Mouse (Mus musculus) embryonic facial prominence, embryonic 13.5 days (tissue): ENCODE data around the gene Zfp536. TPM values are rescaled to one million over a fixed set of nuclear protein-coding genes. Genes with fewer than 3 reads are reported as not detected.
"Not testable (repeated sequence)": the region's sequence is repeated elsewhere in the genome, so short reads cannot be mapped to it uniquely, and the experiment has no call there.

Experiments
- ATAC-seq: fragments of 200-750 bp; cut with Nextera tagmentation; 2 replicates; pipeline ENCODE4 v1.8.0; 2017; ENCODE audit warnings: low read depth; ENCODE audit not compliant: insufficient number of reproducible peaks, insufficient read depth, low FRiP score, low TSS enrichment
- H3K27ac ChIP-seq: fragments of 300-500 bp; sonication (generic); 2 replicates; pipeline ENCODE4 v1.5.1; 2015; ENCODE audit warnings: moderate library complexity, mild to moderate bottlenecking, inconsistent platforms
- H3K27me3 ChIP-seq: fragments of 300-500 bp; sonication (generic); 2 replicates; pipeline ENCODE4 v1.6.1; 2015; ENCODE audit warnings: mild to moderate bottlenecking, inconsistent platforms
- H3K36me3 ChIP-seq: fragments of 300-500 bp; sonication (generic); 2 replicates; pipeline ENCODE4 v1.6.1; 2015; ENCODE audit warnings: mild to moderate bottlenecking, inconsistent platforms
- H3K4me1 ChIP-seq: fragments of 300-500 bp; sonication (generic); 2 replicates; pipeline ENCODE4 v1.6.1; 2015; ENCODE audit warnings: inconsistent platforms
- H3K4me2 ChIP-seq: fragments of 300-500 bp; sonication (generic); 2 replicates; pipeline ENCODE4 v1.6.1; 2015; ENCODE audit warnings: moderate library complexity, mild to moderate bottlenecking, inconsistent platforms
- H3K4me3 ChIP-seq: fragments of 300-500 bp; sonication (generic); 2 replicates; pipeline ENCODE4 v1.5.1; 2015; ENCODE audit warnings: mild to moderate bottlenecking, inconsistent platforms
- H3K9ac ChIP-seq: fragments of 300-500 bp; sonication (generic); 2 replicates; pipeline ENCODE4 v1.6.1; 2015; ENCODE audit warnings: mild to moderate bottlenecking, inconsistent platforms
- H3K9me3 ChIP-seq: fragments of 300-500 bp; sonication (generic); 2 replicates; pipeline ENCODE4 v1.6.1; 2016; ENCODE audit warnings: inconsistent platforms
- WGBS: fragments of 180-500 bp; shearing (Covaris S2); methylation state at CpG from one replicate; pipeline ENCODE4 v1.1.7; 2015; ENCODE audit warnings: mixed read lengths; 5-methylcytosine and 5-hydroxymethylcytosine counted together
- polyA plus RNA-seq: library from polyadenylated mRNA; unstranded; fragments of >200 nt; fragmentation: Nextera tagmentation; extraction: Ambion mirVana; gene quantifications from 2 replicates; pipeline ENCODE4 v1.2.1, GENCODE M21; 2015

Gene Zfp536
- polyA plus RNA-seq, 1 experiment from 2014 or later, result 7.1 TPM

- Histone ChIP-seq H3K4me2 (peak overlapping the region; percentile 82), H3K27me3 (peaks cover 39% of the 10 kb centered on the region), H3K9ac (peak overlapping the region; percentile 60), H3K4me1 (peaks cover 7% of the 10 kb centered on the region), H3K4me3 (peak overlapping the region; percentile 53), H3K9me3 (no peaks in the 10 kb centered on the region), H3K27ac (no peak overlapping the region), H3K36me3 (no peaks in the 10 kb centered on the region)
- 2% methylated on average over 20 of the region's 20 CpGs for WGBS
- ATAC-seq, result 0 out of 2 replicates have a peak, but pooled peaks have one; percentile 33
Observed at GRCm38 (mm10) chr7:37624759-37625340, 148.6 kb downstream of the Zfp536 start.

GRCm38 (mm10) chr7:37623903-37624758, 149.3 kb downstream of the Zfp536 start:
- peak overlapping the region; percentile 82 for H3K4me2 ChIP-seq
- peaks cover 5% of the 10 kb centered on the region for H3K4me1 ChIP-seq
- H3K36me3 ChIP-seq, result no peaks in the 10 kb centered on the region
- 3% methylated on average over 62 of the region's 62 CpGs for WGBS
- H3K4me3 ChIP-seq, result peak overlapping the region; percentile 53
- no peak overlapping the region for H3K27ac ChIP-seq
- H3K27me3 ChIP-seq, result peaks cover 39% of the 10 kb centered on the region
- ATAC-seq, result 0 out of 2 replicates have a peak, but pooled peaks have one; percentile 33
- H3K9ac ChIP-seq, result peak overlapping the region; percentile 60
- H3K9me3 ChIP-seq, result no peaks in the 10 kb centered on the region

GRCm38 (mm10) chr7:37619254-37619653, 154.2 kb downstream of the Zfp536 start:
- Histone ChIP-seq H3K27ac (no peak overlapping the region), H3K9me3 (no peaks in the 10 kb centered on the region), H3K4me1 (no peaks in the 10 kb centered on the region), H3K4me3 (no peak overlapping the region), H3K36me3 (no peaks in the 10 kb centered on the region), H3K9ac (no peak overlapping the region), H3K4me2 (no peak overlapping the region), H3K27me3 (peaks cover 20% of the 10 kb centered on the region)
- ATAC-seq, result no peak
- 61% methylated on average over 7 of the region's 7 CpGs for WGBS

GRCm38 (mm10) chr7:37617880-37618279, 155.6 kb downstream of the Zfp536 start:
- Histone ChIP-seq H3K36me3 (no peaks in the 10 kb centered on the region), H3K9ac (no peak overlapping the region), H3K9me3 (no peaks in the 10 kb centered on the region), H3K4me3 (no peak overlapping the region), H3K27me3 (peaks cover 6% of the 10 kb centered on the region), H3K27ac (no peak overlapping the region), H3K4me2 (no peak overlapping the region), H3K4me1 (no peaks in the 10 kb centered on the region)
- 82% methylated on average over 2 of the region's 2 CpGs for WGBS
- no peak for ATAC-seq

- no peak overlapping the region for H3K4me3 ChIP-seq
- no peak overlapping the region for H3K4me2 ChIP-seq
- H3K36me3 ChIP-seq, result no peaks in the 10 kb centered on the region
- ATAC-seq, result peak; percentile 37; the same call in 1 of the 2 replicates
- 48% methylated on average over 4 of the region's 4 CpGs for WGBS
- H3K27me3 ChIP-seq, result no peaks in the 10 kb centered on the region
- no peak overlapping the region for H3K9ac ChIP-seq
- H3K27ac ChIP-seq, result no peak overlapping the region
- no peaks in the 10 kb centered on the region for H3K9me3 ChIP-seq
- H3K4me1 ChIP-seq, result no peaks in the 10 kb centered on the region
Observed at GRCm38 (mm10) chr7:37615932-37616331, 157.5 kb downstream of the Zfp536 start.

- Histone ChIP-seq H3K27me3 (no peaks in the 10 kb centered on the region), H3K4me1 (no peaks in the 10 kb centered on the region), H3K9me3 (no peaks in the 10 kb centered on the region), H3K36me3 (no peaks in the 10 kb centered on the region), H3K27ac (no peak overlapping the region), H3K4me2 (no peak overlapping the region), H3K9ac (no peak overlapping the region), H3K4me3 (no peak overlapping the region)
- 83% methylated on average over 10 of the region's 10 CpGs for WGBS
- no peak for ATAC-seq
Observed at GRCm38 (mm10) chr7:37614381-37614780, 159.1 kb downstream of the Zfp536 start.

GRCm38 (mm10) chr7:37608556-37608955, 164.9 kb downstream of the Zfp536 start:
- H3K27ac ChIP-seq, result no peak overlapping the region
- no peaks in the 10 kb centered on the region for H3K36me3 ChIP-seq
- 92% methylated on average over 14 of the region's 14 CpGs for WGBS
- H3K9me3 ChIP-seq, result no peaks in the 10 kb centered on the region
- no peak overlapping the region for H3K9ac ChIP-seq
- no peak overlapping the region for H3K4me2 ChIP-seq
- H3K4me3 ChIP-seq, result no peak overlapping the region
- ATAC-seq, result no peak
- H3K4me1 ChIP-seq, result no peaks in the 10 kb centered on the region
- no peaks in the 10 kb centered on the region for H3K27me3 ChIP-seq

GRCm38 (mm10) chr7:37607906-37608305, 165.5 kb downstream of the Zfp536 start:
- no peak for ATAC-seq
- Histone ChIP-seq H3K27me3 (no peaks in the 10 kb centered on the region; the same call in 1 of the 2 replicates), H3K27ac (no peak overlapping the region), H3K9ac (no peak overlapping the region), H3K36me3 (no peaks in the 10 kb centered on the region), H3K4me3 (no peak overlapping the region), H3K4me2 (no peak overlapping the region), H3K9me3 (no peaks in the 10 kb centered on the region), H3K4me1 (no peaks in the 10 kb centered on the region)
- 86% methylated on average over 6 of the region's 6 CpGs for WGBS

- no peak for ATAC-seq
- whole genome bisulfite sequencing, result 82% methylated on average over 5 of the region's 5 CpGs
- Histone ChIP-seq H3K36me3 (no peaks in the 10 kb centered on the region), H3K4me2 (no peak overlapping the region), H3K27me3 (no peaks in the 10 kb centered on the region; the same call in 1 of the 2 replicates), H3K9ac (no peak overlapping the region), H3K27ac (no peak overlapping the region), H3K4me1 (no peaks in the 10 kb centered on the region), H3K9me3 (no peaks in the 10 kb centered on the region), H3K4me3 (no peak overlapping the region)
Observed at GRCm38 (mm10) chr7:37606472-37606871, 167.0 kb downstream of the Zfp536 start.

GRCm38 (mm10) chr7:37603525-37603909, 169.9 kb downstream of the Zfp536 start:
- ATAC-seq, result not testable (repeated sequence)

GRCm38 (mm10) chr7:37602871-37603524, 170.4 kb downstream of the Zfp536 start:
- no peak for ATAC-seq
- Histone ChIP-seq H3K4me2 (no peak overlapping the region), H3K4me1 (0 out of 2 replicates have a peak, but pooled peaks cover 3% of the 10 kb centered on the region), H3K9me3 (no peaks in the 10 kb centered on the region), H3K27ac (no peak overlapping the region), H3K36me3 (no peaks in the 10 kb centered on the region), H3K9ac (no peak overlapping the region), H3K4me3 (no peak overlapping the region), H3K27me3 (peaks cover 6% of the 10 kb centered on the region; the same call in 1 of the 2 replicates)
- 30% methylated on average over 9 of the region's 9 CpGs for WGBS

More at GRCm38 (mm10) chr7:37603525-37603909, 169.9 kb downstream of the Zfp536 start:
- not testable (repeated sequence) for H3K27me3 ChIP-seq, H3K9ac ChIP-seq, H3K36me3 ChIP-seq, H3K9me3 ChIP-seq, H3K27ac ChIP-seq, H3K4me3 ChIP-seq, H3K4me2 ChIP-seq, H3K4me1 ChIP-seq
